Mouse (Mus musculus) skeletal muscle tissue, adult 2 months (tissue): ENCODE measurements around the gene Stambp.
"Not testable (repeated sequence)": the region's sequence is repeated elsewhere in the genome, so short reads cannot be mapped to it uniquely, and the experiment has no call there.

Experiments used
- DNase-seq: peaks from one replicate; pipeline ENCODE4 v3.0.0-alpha.2; 2012; ENCODE audit warnings: low read depth, low spot score

The Stambp gene

GRCm38 (mm10) chr6:83572671-83573070 lies at the start of gene Stambp:
Stambp (minus strand) TSS chr6:83572729.
- DNase-seq, result no peak

GRCm38 (mm10) chr6:83619955-83620354 lies 47.4 kb upstream of the Stambp start:
- DNase-seq, result no peak

GRCm38 (mm10) chr6:83617581-83618335 lies 45.2 kb upstream of the Stambp start:
- DNase-seq, result no peak

- DNase-seq, result peak; percentile 68
Measured at GRCm38 (mm10) chr6:83616512-83616911, 44.0 kb upstream of the Stambp start.

GRCm38 (mm10) chr6:83614469-83614868 lies 41.9 kb upstream of the Stambp start:
- no peak for DNase-seq

GRCm38 (mm10) chr6:83612976-83613375 lies 40.4 kb upstream of the Stambp start:
- DNase-seq, result peak; percentile 83

GRCm38 (mm10) chr6:83599636-83600174 lies 27.2 kb upstream of the Stambp start:
- DNase-seq, result peak; percentile 58

GRCm38 (mm10) chr6:83599060-83599550 lies 26.6 kb upstream of the Stambp start:
- no peak for DNase-seq

- peak; percentile 70 for DNase-seq
Measured at GRCm38 (mm10) chr6:83598646-83599045, 26.1 kb upstream of the Stambp start.

- DNase-seq, result peak; percentile 79
Measured at GRCm38 (mm10) chr6:83597988-83598387, 25.5 kb upstream of the Stambp start.

GRCm38 (mm10) chr6:83595035-83595434 lies 22.5 kb upstream of the Stambp start:
- DNase-seq, result no peak

GRCm38 (mm10) chr6:83593896-83594295 lies 21.4 kb upstream of the Stambp start:
- no peak for DNase-seq

GRCm38 (mm10) chr6:83592051-83592450 lies 19.5 kb upstream of the Stambp start:
- no peak for DNase-seq

- DNase-seq, result no peak
Measured at GRCm38 (mm10) chr6:83590301-83590700, 17.8 kb upstream of the Stambp start.

GRCm38 (mm10) chr6:83587191-83587590 lies 14.7 kb upstream of the Stambp start:
- DNase-seq, result not testable (repeated sequence)

GRCm38 (mm10) chr6:83585328-83585727 lies 12.8 kb upstream of the Stambp start:
- DNase-seq, result not testable (repeated sequence)

- DNase-seq, result no peak
Measured at GRCm38 (mm10) chr6:83583591-83583990, 11.1 kb upstream of the Stambp start.

GRCm38 (mm10) chr6:83582938-83583270 lies 10.4 kb upstream of the Stambp start:
- DNase-seq, result peak; percentile 55

GRCm38 (mm10) chr6:83582135-83582937 lies 9.8 kb upstream of the Stambp start:
- no peak for DNase-seq

- DNase-seq, result no peak
Measured at GRCm38 (mm10) chr6:83577534-83577933, 5.0 kb upstream of the Stambp start.

GRCm38 (mm10) chr6:83575609-83576008 lies 3.1 kb upstream of the Stambp start:
- DNase-seq, result no peak
